Mouse (Mus musculus): Measurements from ENCODE around the gene Cd40lg. TPM values are rescaled to one million over a fixed set of nuclear protein-coding genes. Genes with fewer than 3 reads are reported as not detected.

Gene Cd40lg
- polyA plus RNA-seq, 1 experiment from 2014 or later, result not detected

DNA sequence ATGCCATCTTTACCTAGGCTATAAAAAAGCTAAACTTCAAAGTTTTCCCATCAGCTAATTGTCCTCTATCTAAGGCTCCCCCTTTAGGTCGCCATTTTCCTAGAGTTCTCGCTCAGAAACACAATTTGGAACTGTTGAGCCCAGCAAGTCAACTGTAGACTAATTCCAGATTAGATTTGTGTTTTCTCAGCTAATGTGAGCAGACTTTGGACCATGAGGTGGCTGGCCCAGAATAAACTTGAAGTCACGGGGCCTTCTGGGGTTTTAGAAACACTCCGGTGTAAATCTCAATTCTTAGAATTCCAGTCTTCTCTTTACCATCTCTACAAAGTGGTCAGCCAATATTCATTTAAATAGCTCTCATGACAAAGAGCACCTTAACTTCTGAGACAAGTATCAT lies 3.6 kb downstream of the Cd40lg start:
- Histone ChIP-seq H3K4me1 (replicated peaks) (no peaks in the 10 kb centered on the region), H3K36me3 (no peaks in the 10 kb centered on the region), H3K9me3 (no peaks in the 10 kb centered on the region), H3K27ac (no peak overlapping the region), H3K27me3 (no peaks in the 10 kb centered on the region), H3K9ac (no peak overlapping the region), H3K4me2 (no peak overlapping the region), H3K4me3 (no peak overlapping the region)
- no peak for ATAC-seq (ENCODE audit: low FRiP score)
- 91% methylated on average over 4 of the region's 4 CpGs for WGBS

- Histone ChIP-seq H3K36me3 (no peaks in the 10 kb centered on the region), H3K27me3 (no peaks in the 10 kb centered on the region), H3K4me1 (replicated peaks) (no peaks in the 10 kb centered on the region), H3K4me3 (no peak overlapping the region), H3K9me3 (no peaks in the 10 kb centered on the region), H3K4me2 (no peak overlapping the region), H3K27ac (no peak overlapping the region), H3K9ac (no peak overlapping the region)
- WGBS, result 71% methylated on average over 5 of the region's 5 CpGs
- no peak for ATAC-seq (ENCODE audit: low FRiP score)
Measured at GRCm38 (mm10) chrX:57216271-57216670, 4.3 kb downstream of the Cd40lg start.

DNA sequence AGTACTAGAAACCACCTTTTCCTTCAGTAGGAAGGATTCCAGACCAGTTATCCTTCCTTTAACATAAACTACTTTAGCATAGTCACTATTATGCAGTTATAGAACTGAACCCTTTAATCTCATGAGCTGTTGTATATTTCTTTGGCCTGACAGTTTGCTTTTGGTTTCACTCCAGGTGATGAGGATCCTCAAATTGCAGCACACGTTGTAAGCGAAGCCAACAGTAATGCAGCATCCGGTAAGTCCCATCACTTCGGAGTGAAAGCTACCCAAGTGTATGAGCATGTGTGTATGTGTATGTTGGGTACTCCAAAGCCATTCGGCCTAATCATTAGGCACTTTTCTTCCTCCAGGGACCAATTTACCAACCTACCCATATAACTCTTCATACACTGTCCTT lies 7.6 kb downstream of the Cd40lg start:
- Histone ChIP-seq H3K36me3 (no peaks in the 10 kb centered on the region), H3K27ac (no peak overlapping the region), H3K4me3 (no peak overlapping the region), H3K4me1 (replicated peaks) (no peaks in the 10 kb centered on the region), H3K9ac (no peak overlapping the region), H3K4me2 (no peak overlapping the region), H3K27me3 (no peaks in the 10 kb centered on the region), H3K9me3 (no peaks in the 10 kb centered on the region)
- no peak for ATAC-seq (ENCODE audit: low FRiP score)
- WGBS, result 81% methylated on average over 5 of the region's 5 CpGs

DNA sequence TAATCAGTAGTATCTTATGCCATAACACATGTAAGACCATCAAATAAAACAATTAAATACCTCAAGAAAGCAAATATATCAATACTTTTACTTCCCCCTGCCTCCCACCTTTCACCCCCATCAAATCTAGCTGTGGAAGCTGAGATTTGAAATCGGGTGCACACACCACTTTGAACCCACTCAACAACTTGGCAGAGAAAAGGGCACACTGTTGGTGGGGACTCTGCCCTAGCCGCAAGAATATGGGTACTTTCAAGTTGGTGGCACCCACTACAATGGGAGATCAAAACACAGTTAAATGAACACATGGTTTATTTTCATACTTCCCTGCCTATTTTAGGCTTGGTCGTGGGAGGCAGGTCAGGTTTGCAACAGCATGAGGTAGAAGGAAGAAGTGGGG lies 9.9 kb downstream of the Cd40lg start:
- Histone ChIP-seq H3K4me2 (no peak overlapping the region), H3K27ac (no peak overlapping the region), H3K9me3 (no peaks in the 10 kb centered on the region), H3K36me3 (no peaks in the 10 kb centered on the region), H3K4me1 (replicated peaks) (no peaks in the 10 kb centered on the region), H3K9ac (no peak overlapping the region), H3K4me3 (no peak overlapping the region), H3K27me3 (no peaks in the 10 kb centered on the region)
- no peak for ATAC-seq (ENCODE audit: low FRiP score)
- WGBS, result 91% methylated on average over 3 of the region's 3 CpGs

DNA sequence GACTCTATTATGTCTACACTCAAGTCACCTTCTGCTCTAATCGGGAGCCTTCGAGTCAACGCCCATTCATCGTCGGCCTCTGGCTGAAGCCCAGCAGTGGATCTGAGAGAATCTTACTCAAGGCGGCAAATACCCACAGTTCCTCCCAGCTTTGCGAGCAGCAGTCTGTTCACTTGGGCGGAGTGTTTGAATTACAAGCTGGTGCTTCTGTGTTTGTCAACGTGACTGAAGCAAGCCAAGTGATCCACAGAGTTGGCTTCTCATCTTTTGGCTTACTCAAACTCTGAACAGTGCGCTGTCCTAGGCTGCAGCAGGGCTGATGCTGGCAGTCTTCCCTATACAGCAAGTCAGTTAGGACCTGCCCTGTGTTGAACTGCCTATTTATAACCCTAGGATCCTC lies 11.4 kb downstream of the Cd40lg start:
- no peaks in the 10 kb centered on the region for H3K9me3 ChIP-seq
- ATAC-seq (ENCODE audit: low FRiP score), result no peak
- no peaks in the 10 kb centered on the region for H3K36me3 ChIP-seq
- H3K27me3 ChIP-seq, result no peaks in the 10 kb centered on the region
- no peaks in the 10 kb centered on the region for H3K4me1 ChIP-seq (replicated peaks)
- H3K4me3 ChIP-seq, result no peak overlapping the region
- H3K27ac ChIP-seq, result no peak overlapping the region
- H3K4me2 ChIP-seq, result no peak overlapping the region
- no peak overlapping the region for H3K9ac ChIP-seq
- 84% methylated on average over 10 of the region's 10 CpGs for WGBS

DNA sequence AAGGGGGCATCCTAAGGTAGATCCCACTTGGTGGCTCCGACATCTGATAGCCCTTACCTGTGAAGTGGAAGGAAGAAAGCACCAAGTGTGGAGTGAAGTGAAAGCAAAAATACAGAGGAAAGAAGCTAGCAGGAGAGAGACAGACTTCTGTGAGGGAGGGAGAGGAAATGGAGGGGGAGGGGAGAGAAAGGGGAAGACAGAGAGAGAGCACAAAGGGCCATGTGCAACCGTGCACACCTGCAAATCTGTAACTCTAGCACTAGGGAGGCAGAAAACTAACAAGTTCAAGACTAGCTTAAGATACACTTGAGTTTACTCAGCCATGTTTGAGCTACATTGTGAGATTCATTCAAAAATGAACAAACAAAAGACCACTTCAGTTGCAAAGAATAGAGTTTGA lies 16.2 kb downstream of the Cd40lg start:
- no peak for ATAC-seq (ENCODE audit: low FRiP score)
- Histone ChIP-seq H3K27ac (no peak overlapping the region), H3K4me3 (no peak overlapping the region), H3K4me2 (no peak overlapping the region), H3K4me1 (replicated peaks) (no peaks in the 10 kb centered on the region), H3K27me3 (no peaks in the 10 kb centered on the region), H3K9me3 (no peaks in the 10 kb centered on the region), H3K36me3 (no peaks in the 10 kb centered on the region), H3K9ac (no peak overlapping the region)
- 72% methylated on average over 2 of the region's 2 CpGs for WGBS

GRCm38 (mm10) chrX:57233596-57233995 lies 21.7 kb downstream of the Cd40lg start:
- no peak for ATAC-seq (ENCODE audit: low FRiP score)
- H3K4me1 ChIP-seq (replicated peaks), result no peaks in the 10 kb centered on the region
- 57% methylated on average over 2 of the region's 2 CpGs for WGBS

DNA sequence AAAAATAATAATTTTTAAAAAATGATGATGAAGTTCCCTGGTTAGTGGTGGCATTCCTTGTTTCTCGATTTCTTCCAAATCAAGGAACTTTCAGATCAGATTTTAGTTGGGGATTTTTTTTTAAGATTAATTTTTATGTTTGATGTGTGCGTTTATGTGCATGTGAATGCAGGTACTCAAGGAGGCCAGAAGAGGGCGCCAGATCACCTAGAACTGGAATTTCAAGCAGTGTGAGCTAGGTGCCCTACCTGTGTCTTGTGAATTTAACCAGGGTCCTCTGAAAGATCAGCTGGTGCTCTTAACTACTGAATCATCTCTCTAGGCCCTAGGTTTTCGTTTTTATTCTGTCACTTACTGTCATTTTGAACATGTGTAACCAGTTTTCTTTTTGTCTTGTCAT lies 24.0 kb downstream of the Cd40lg start:
- ATAC-seq (ENCODE audit: low FRiP score), result no peak
- H3K4me1 ChIP-seq (replicated peaks), result no peaks in the 10 kb centered on the region
- no peaks in the 10 kb centered on the region for H3K27me3 ChIP-seq
- H3K4me2 ChIP-seq, result no peak overlapping the region
- no peak overlapping the region for H3K9ac ChIP-seq
- H3K36me3 ChIP-seq, result no peaks in the 10 kb centered on the region
- no peak overlapping the region for H3K27ac ChIP-seq
- WGBS, result 72% methylated on average over 4 of the region's 4 CpGs
- H3K4me3 ChIP-seq, result no peak overlapping the region
- no peaks in the 10 kb centered on the region for H3K9me3 ChIP-seq

More at GRCm38 (mm10) chrX:57233596-57233995, 21.7 kb downstream of the Cd40lg start:
- Histone ChIP-seq H3K27ac (no peak overlapping the region), H3K27me3 (no peaks in the 10 kb centered on the region), H3K4me2 (no peak overlapping the region), H3K36me3 (no peaks in the 10 kb centered on the region), H3K9me3 (no peaks in the 10 kb centered on the region), H3K9ac (no peak overlapping the region), H3K4me3 (no peak overlapping the region)

GRCm38 (mm10) chrX:57238572-57238971 lies 26.6 kb downstream of the Cd40lg start:
- WGBS, result 77% methylated on average over 3 of the region's 3 CpGs

GRCm38 (mm10) chrX:57253329-57254055 lies 41.5 kb downstream of the Cd40lg start:
- 62% methylated on average over 7 of the region's 7 CpGs for WGBS
- no peak overlapping the region for H3K4me3 ChIP-seq

More at GRCm38 (mm10) chrX:57238572-57238971, 26.6 kb downstream of the Cd40lg start:
- ATAC-seq (ENCODE audit: low FRiP score), result no peak
- no peak overlapping the region for H3K4me3 ChIP-seq
- H3K9me3 ChIP-seq, result no peaks in the 10 kb centered on the region
- no peaks in the 10 kb centered on the region for H3K36me3 ChIP-seq
- no peak overlapping the region for H3K4me2 ChIP-seq
- no peak overlapping the region for H3K27ac ChIP-seq
- no peaks in the 10 kb centered on the region for H3K4me1 ChIP-seq (replicated peaks)
- H3K9ac ChIP-seq, result no peak overlapping the region
- no peaks in the 10 kb centered on the region for H3K27me3 ChIP-seq

DNA sequence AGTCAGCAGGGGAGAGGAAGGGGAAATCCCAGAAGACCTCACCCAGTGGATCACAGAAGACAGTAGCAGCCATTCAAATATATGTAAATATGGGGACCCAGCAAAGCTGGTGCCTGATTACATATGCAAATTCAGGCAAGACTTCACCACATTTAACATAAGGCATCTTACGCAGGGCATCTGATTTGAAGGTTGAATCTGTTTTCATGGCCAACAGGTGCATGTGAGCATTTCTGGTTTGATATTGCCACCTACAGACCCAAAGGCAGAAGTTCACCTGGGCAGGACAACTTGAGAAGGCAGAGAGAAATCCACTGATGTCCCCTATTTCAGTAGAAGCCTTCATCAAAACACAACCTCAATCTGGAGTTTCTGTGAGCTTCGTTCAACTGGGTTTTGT lies 48.8 kb downstream of the Cd40lg start:
- Histone ChIP-seq H3K9me3 (no peaks in the 10 kb centered on the region), H3K4me1 (replicated peaks) (no peaks in the 10 kb centered on the region), H3K9ac (no peak overlapping the region), H3K4me2 (no peak overlapping the region), H3K36me3 (no peaks in the 10 kb centered on the region), H3K27ac (no peak overlapping the region), H3K27me3 (no peaks in the 10 kb centered on the region), H3K4me3 (no peak overlapping the region)
- WGBS, result 47% methylated on average over 2 of the region's 2 CpGs
- no peak for ATAC-seq (ENCODE audit: low FRiP score)

More at GRCm38 (mm10) chrX:57253329-57254055, 41.5 kb downstream of the Cd40lg start:
- no peak for ATAC-seq (ENCODE audit: low FRiP score)
- Histone ChIP-seq H3K27me3 (no peaks in the 10 kb centered on the region), H3K4me2 (no peak overlapping the region), H3K27ac (no peak overlapping the region), H3K36me3 (no peaks in the 10 kb centered on the region), H3K9me3 (no peaks in the 10 kb centered on the region), H3K4me1 (replicated peaks) (no peaks in the 10 kb centered on the region), H3K9ac (no peak overlapping the region)

DNA sequence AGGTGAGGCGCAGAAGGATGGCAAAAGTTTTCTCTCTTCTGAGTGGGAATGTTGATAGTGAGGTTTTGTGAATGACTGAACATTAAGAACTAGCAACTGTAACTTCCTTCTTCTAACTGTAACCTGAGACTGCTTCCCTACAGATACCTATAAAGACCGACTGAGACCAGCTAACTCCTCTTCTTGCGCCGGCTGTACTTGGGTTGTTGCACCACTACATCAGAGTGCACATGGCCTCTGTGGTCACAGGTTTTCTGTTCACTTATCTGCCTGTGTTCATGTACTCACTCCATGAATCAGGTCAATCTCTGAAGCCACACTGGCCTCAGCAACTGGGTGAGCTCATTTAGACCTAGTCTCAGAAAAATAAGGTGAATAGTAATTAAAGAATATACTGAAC lies 51.6 kb downstream of the Cd40lg start:
- 87% methylated on average over 4 of the region's 4 CpGs for WGBS
- H3K4me3 ChIP-seq, result no peak overlapping the region
- H3K27ac ChIP-seq, result no peak overlapping the region
- no peaks in the 10 kb centered on the region for H3K4me1 ChIP-seq (replicated peaks)
- no peak for ATAC-seq (ENCODE audit: low FRiP score)
- H3K9me3 ChIP-seq, result no peaks in the 10 kb centered on the region
- H3K27me3 ChIP-seq, result no peaks in the 10 kb centered on the region
- H3K9ac ChIP-seq, result no peak overlapping the region
- no peak overlapping the region for H3K4me2 ChIP-seq
- H3K36me3 ChIP-seq, result no peaks in the 10 kb centered on the region
